Mouse (Mus musculus) testis, postnatal 10 days (tissue): ENCODE results near the gene Tbc1d1.
"Not testable (repeated sequence)": the region's sequence is repeated elsewhere in the genome, so short reads cannot be mapped to it uniquely, and the experiment has no call there.

Experiments
- DNase-seq: peaks from one replicate; pipeline ENCODE4 v3.0.0; 2021; ENCODE audit warnings: low spot score

The Tbc1d1 gene

DNA sequence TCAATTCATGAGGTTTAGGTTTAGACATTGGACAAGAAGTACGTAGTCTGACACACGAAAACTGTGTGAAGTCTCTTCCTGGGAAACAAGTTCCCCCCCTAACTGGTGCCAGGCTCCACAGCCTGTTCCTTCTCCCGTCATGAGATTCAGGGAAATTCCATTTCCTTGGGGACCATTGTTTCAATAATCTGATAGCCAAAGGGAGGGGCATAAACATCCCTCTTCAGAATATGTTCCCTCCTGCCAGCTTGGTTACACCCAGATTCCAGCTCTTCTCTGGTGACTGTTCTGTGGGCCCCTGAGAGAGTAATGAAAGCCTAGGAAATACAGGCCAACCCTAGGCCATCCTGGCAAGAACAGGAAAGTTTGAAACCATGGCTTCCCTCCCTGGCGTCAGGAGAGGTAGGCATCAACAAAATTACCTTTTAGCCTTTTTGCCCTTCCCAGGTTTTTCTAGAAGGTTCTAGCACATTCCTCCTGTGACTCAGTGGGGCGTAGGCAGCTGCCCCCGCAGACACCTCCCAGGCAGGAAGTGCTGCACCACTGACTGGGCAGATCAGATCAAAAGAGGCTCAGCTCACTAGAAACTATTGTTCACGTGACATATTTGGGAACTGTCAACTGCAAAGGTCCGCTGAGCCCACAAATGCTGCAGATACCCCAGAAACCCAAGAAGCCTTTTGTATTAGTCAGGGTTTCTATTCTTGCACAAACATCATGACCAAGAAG is 204.2 kb downstream of the Tbc1d1 start:
- no peak for DNase-seq

DNA sequence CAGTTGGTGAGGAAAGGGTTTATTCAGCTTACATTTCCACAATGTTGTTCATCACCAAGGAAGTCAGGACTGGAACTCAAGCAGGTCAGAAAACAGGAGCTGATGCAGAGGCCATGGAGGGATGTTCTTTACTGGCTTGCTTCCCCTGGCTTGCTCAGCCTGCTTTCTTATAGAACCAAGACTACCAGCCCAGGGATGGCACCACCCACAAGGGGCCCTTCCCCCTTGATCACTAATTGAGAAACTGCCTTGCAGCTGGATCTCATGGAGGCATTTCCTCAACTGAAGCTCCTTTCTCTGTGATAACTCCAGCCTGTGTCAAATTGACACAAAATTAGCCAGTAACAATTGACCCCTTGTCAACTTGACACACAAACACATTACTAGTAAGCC is 204.8 kb downstream of the Tbc1d1 start:
- not testable (repeated sequence) for DNase-seq

DNA sequence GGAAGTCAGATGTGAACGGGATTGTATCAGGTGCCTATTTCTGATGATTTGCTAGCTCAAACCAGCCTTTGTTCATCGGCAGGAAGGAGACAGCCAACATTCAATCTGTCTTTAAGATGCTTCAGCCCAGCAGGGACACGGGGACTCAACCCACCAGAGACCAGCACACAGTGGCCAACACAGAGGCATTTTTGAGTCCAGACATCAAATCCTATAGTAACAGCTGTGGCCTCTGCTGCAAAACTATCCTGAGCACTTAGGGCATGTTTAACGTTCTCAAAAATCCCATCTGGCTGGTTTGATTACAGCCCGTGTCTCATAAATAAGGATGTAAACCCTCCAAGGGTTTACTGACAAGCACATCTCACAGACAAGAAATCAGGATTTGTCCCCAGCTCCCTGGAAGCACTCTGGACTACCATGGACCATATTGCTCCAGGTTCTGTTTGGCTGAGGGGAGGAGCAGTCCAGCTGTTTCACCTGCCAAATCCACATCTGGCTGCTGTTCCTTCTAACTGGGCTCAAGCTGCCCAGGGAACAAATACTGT is 207.8 kb downstream of the Tbc1d1 start:
- no peak for DNase-seq

DNA sequence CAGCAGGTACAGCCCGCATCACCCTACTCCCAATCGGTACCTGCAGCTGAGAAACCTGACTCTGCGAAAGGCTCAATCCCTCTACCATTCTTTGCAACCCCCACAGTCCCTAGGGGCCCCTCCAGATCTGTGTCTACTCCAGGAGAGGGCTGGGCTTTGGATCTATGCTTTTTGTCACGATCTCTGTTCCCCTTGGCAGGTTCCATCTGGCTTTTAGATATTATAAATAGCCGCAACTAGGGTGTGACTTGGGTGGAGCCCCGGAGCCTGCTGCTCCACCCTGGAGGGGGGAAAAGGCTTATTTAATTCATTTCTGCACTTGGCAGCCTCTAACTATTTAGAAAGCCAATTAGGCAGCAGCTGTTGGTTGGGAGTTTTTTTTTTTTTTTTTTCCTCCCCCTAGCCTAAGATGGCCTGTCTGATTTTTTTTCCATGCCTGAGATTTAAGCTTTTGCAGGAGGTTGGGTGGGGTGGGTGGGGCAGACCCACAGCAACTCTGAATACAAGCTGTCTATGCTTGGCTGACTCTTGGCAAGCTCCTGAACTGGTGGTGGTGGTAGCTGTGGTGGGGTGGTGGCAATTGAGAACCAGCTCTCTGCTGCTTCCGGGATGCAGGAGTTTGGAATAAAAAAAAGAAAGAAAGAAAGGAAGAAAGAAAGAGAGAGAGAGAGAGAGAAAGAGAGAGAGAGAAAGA is 208.5 kb downstream of the Tbc1d1 start:
- DNase-seq, result no peak

DNA sequence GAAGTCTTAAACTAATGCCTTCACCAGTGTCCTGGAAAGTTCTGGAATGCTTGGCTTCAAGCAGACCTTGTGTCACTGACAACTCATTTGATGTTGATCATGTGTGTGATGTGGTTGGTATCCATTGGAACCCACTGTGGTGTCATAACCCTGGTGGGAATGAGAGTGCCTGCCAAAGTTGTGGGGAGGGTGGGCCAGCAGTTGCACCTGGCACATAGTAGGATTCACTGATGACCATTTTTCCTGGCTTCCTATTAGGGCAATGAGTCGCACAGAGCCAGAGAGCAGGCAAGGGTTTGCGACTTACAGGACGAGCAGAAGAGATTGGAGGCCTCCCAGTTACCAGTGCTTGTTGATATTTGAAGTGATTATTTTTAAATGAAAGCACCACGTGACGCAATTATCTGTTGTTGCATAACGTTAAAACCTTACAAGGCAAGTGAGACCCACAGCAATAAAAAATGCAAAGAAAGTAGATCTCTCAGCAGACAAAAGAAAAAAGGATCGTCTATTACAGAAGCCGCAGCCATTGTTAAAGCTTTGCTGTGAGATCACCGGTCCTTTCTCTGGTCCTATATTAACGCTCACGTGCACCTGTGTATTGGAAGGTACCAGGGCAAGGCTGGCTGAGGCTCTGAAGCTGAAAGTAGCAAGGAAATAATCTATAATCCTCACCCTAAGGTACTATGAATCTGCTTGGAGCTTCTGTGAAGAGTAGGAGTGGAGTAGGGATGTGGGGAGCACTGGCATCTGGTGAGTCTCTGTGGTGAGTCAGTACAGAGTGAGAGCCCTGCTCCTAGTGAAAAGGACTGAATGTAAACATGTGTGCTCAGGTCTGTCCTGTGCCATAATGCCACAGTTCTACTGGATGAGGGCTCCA is 209.3 kb downstream of the Tbc1d1 start:
- no peak for DNase-seq

DNA sequence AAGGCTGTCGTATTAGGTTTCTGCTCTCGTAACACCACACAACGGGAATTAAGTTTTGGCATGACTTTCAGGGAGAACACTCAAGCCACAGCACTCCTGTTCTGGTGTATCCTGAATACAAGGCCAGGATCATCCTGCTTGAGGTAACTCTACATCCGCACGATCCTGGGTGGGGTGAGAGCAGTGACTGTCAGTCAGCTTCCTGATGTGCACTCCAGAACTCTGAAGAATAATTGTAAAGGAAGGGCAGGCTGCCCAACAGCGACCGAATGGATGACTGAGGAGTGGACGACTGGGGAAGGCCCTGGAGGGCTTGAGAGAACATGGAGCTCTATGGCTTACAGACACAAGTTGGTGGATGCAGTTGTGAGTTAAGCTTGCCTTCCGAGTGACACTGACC is 210.0 kb downstream of the Tbc1d1 start:
- no peak for DNase-seq

DNA sequence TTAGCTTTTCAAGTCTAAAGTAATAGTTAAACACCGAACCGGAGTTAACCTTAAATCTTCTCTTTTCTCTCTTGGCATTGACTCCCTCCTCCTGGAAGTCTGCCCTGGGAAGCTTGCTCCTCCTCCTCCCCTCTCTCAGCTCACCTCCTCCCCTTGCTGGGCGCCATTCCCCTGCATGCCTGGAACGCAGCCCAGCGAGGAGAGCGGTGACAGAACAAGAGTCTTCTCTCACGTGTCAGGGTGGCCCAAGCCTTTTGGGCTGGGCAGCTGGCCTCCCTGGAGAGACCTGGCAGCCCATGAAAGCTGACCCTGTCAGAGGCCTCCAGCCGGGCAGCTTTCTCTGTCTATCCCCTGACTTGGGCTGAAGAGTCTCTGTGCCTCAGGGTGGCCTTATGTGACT is 211.3 kb downstream of the Tbc1d1 start:
- DNase-seq, result peak; percentile 81

DNA sequence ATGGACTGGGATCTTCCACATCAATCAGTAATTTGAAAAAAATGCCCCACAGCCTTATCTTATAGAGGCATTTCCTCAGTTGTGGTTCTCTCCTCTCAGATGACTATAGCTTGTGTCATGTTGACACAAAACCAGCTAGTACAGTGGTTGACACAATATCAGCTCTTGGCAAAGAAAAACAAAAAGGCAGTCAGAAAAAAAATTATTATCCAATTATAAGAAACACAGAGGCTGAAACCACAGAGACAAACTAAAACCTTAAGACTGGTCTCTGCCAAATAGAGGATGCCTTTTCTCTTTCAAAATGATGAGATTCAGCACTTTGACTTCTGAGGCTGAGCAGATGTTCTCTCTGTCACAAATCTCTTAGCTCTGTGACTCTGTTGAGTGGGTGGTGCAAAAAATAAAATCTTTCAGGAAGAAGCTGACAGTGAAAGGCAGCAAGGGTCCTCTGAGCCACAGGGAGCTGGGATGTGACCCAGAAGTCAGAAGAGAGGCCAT is 215.3 kb downstream of the Tbc1d1 start:
- no peak for DNase-seq

DNA sequence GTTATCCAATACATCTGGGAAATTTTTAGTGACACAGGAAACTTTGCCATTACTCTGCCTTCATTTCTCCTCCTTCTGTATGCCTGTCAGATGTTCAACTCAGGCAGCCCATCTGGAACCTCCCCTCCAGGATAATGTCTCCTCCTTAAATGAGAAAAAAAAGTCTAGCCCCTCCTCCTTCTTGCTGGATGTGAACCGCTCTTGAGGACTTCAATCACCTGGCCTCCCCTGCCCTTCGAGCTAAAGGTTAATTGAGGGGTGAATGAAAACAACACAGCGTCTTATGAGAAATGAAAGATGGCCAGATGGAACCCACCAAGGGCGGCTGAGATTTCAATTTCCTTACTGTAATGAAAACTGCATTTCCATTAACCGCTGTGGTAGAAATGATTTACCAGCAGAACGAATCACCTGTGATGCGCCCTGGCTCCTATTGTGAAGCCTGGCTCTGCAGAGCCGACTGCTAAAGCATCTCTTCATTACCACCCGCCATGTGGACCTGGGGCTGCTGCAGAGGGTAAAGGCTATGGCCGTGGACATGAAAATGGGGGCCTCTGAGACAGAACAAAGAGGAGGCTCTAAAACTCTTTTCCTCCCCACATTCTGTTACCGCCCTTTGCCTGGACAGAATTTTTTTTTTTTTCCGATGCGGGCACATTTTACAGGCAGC is 216.3 kb downstream of the Tbc1d1 start:
- DNase-seq, result no peak

DNA sequence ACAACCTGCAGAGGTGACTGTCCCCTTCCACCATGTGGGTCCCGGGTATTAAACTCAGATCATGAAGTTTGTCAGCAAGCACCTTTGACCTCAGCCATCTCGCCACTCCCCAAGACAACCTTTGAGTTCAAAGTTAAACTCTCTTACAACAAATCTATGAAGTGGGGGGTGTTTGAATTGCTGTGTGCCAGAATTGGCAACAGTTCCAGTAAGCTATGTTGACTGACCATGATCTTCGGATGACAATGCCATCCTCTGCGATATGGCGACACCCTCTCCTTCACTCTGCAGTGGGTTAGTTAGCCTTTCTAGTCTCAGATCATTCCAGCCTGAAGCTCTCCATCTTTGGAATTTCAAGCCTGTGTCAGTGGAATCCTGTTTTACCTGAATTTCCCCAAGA is 217.6 kb downstream of the Tbc1d1 start:
- DNase-seq, result no peak

DNA sequence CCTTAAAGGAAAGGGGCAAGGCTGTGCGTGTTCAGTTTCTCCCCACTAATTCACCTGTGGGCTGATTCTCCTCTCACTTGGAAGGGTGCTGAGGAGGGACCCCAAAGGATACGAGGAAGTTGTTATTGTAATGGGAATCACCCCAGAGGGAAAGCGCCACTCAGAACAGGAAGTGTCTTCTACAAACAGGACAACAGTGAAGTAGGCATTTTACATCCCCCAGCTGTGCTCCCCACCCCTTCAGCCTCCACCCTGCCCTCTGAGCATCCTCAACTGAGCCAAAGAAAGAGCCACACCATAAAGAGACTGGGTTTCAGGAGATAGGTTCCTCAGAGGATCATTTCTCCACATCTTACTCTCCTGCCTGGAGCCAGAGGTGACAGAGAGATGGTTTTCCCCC is 219.7 kb downstream of the Tbc1d1 start:
- DNase-seq, result no peak

DNA sequence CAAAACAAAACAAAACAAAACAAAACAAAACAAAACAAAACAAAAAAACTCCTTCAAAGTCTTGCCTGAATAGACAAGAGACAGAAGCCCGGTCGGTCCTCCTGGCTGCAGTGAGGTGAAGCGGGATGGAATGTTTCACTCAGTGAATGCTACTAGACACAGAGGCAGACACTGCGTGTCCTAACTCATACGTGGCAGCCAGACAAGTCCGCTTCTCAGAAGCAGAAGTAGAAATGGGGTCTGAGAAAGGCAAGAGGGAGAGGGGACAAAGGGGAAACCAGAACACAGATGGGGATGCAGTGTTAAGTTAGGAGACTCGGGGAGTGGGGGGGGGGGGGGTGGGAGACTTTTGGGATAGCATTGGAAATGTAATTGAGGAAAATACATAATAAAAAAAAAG is 220.4 kb downstream of the Tbc1d1 start:
- DNase-seq, result no peak

DNA sequence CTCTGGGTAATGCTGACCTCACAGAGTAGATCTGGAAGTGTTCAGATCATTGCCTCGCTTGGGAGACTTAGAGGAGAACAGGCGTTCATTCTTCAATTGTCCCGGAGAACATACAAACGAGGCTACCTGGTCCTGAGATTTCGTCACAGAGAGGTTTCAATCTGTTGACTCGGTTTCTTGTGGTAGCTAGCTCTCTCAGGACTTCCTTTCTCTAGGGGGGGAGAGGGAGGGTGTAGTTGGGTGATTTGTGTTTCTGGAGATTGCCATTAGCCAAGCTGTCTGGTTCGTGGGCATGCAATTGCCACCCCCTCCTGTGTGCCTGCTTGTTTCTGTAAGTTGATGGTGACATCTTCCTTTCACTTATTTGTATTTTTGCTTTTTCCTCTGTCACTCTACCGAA is 221.6 kb downstream of the Tbc1d1 start:
- DNase-seq, result no peak

DNA sequence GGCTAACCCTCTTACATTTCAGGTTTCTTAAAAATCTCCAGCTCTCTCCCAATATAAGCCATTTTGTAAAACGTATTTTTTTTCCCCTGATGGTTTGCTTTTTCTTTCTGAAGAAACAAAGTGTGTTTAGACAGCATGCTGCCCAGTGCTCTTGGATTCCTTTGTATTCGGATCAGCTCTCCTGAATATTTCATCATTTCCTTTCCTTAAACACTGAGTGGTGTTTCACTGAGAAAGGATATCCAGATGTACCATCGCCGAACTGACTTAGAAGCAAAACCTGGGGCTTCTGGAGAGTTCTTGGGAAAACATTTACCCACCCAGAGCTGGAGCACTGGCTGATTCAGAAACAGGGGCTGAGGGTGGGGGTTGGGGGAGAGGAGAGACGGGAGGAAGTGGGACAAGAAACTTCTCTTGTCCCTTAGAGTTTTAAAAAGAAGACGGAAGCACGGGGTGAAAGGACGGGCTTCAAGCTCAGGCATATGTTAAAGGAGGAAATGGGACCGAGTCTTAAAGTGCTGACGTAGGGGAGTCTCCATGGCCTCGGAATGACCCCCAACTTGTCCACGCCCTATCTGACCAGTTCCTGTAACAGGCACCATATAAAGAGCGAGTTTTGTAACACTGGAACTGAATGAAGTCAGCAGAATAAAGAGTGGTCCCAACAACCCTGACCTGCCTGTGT is 222.6 kb downstream of the Tbc1d1 start:
- no peak for DNase-seq

DNA sequence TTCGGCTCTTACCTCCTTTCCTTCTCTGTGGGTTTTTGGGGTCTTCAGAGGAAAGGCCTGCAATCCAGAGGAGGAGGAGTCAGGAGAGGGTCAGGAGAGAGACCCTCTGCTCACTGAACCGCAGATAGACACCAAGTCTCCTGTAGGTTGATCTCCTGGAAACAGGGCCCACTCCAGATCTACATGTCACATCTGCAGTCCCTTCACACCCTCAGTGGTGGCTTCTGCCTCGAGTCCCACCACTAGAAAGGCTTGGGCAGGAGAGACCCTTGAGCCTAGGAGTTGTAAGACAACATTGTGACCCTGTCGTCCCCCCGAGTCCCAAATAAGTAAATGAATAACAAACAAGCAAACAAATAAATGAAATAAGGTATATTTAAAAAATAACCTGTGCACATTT is 223.7 kb downstream of the Tbc1d1 start:
- no peak for DNase-seq

DNA sequence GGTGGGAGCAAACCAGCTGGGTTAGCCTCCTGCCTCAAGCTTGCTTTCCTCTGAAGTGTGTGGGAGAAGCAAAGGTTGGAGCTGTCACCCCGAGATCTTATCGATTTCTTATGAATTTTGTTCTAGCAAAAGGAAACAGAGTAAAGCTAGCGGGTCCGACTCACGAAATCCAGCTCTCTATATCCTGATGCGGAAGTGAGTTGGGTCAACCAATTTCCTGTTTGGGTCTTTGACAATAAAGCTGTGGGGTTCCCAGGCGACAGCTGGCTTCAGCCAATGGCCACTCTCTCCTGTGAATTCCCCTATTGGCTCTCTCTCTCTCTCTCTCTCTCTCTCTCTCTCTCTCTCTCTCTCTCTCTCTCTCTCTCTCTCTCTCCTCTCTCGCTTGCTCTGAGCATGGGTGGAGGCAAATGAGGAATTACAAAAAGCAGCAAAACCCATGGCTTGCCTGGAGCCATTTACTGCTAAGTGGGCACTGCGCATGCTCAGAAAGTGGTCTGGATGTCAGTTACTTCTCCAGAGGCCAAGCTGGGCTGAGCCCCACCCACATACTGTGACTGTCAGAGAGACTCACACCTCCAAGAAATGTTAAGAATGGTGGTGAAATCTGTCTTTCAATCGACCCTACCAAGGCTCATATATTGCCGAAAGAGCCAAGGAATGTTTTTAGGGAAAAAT is 224.7 kb downstream of the Tbc1d1 start:
- no peak for DNase-seq

DNA sequence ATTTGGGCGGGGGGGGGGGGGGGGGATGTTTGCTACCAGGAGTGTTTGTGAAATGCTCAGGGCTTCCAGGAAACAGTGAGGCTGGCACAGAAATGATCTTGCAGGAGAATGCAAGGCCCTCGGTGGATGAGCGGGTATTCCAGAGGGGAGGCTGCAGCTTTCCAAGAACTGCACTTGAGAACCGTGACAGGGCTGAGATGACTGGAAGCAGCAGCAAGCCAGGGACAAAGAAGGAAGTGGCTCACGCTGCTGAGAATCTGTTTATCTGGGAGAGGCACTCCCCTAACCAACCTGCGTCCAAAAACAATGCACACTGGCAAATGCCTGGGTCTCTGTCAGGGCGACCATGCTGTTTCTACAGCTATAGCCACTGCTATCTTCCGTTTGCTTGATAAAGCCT is 225.4 kb downstream of the Tbc1d1 start:
- no peak for DNase-seq

DNA sequence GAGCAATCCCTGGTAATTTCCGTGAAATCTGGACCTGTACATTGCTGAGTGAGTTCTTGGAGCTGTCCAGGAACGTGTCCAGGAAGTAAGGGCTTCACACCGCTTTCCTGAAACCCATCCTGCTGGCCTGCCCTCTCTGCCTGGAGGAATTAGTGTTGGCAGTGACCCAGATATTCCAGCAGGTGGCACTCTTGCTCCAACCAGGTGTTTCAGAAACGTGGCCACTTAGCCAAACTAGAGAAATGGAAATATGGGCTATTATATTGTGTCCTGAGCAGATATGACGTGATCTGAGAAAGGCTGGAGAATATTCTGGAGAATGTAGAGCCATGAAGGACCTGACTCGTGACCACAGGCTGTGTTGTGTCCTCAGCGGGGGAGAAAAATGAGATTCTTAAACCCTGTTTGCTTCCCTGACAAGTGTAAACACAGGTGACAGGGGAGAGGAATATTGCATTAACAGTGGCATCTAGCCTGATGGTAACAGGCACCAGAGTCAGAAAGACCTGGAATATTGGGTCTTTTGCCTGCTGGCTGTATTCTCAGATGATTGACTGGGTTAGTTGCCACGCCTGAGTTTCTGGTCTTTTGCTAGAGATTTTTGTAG is 226.4 kb downstream of the Tbc1d1 start:
- DNase-seq, result peak; percentile 77

DNA sequence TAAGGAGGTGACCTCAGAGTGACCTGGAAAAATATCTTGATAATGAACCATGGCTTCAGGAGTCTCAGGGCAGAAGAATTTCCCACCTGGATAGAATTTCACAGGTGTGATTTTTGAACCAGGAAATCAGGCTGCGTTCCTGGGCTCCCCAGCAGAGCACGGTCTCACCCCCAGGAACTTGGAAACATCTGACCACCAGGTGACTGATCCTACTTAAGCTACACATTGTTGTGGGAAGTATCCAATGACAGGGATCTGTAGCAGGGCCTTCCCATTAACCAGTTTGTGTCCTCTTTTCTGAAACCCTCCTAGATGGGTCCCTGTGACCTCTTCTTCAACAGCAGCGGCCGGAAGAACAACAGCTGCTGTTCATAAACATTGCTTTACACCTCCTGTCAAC is 227.1 kb downstream of the Tbc1d1 start:
- DNase-seq, result no peak

DNA sequence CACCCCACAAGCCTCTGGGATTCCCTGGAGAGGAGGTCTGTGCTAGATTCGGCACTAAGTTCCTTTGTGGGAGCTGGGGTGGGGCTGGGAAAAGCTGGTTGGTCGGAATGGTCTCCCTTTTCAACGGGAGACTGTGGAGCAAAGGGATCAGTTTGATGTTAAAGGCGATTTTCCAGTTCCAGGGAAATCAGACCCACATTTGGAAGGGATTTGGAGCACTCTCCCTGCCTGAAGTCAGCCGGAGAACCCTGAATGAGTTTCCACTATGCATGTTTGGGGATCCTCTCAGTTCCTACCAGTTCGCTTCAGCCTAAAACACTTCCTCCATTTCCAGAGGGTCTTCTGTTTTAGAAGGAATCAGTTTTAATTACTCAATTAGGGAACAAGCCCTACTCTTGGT is 228.4 kb downstream of the Tbc1d1 start:
- peak; percentile 33 for DNase-seq
